Mouse (Mus musculus) adrenal gland, postnatal 4 days (tissue): Measurements from ENCODE around the gene Zfp580. TPM values are rescaled to one million over a fixed set of nuclear protein-coding genes. Genes with fewer than 3 reads are reported as not detected.
A peak's percentile ranks its signal among the peaks of the same experiment; 100 is the strongest.
"Not testable (repeated sequence)": the region's sequence is repeated elsewhere in the genome, so short reads cannot be mapped to it uniquely, and the experiment has no call there.

ENCODE experiments used
- DNase-seq, 2 experiments: peaks; one replicate each; pipeline ENCODE4 v3.0.0; 2021 to 2022; ENCODE audit warnings: low spot score in 2 of 2, mixed read lengths in 2 of 2
- long read RNA-seq, 2 experiments: library from polyadenylated mRNA; stranded (forward); transcript quantifications; one replicate each; pipeline ENCODE4 v2.0.0; 2021
- total RNA-seq, 2 experiments: library from RNA; stranded (reverse); gene quantifications; 2 replicates each; pipeline ENCODE4 v1.2.3; 2021

The Zfp580 gene
- 10 to 100 TPM; 19.9 to 23.6 TPM for total RNA-seq
- long read RNA-seq, experiment 1, transcript Zfp580-201 (2 exons, 1,096 nt) = major isoform, 15 of 16 reads
- long read RNA-seq, experiment 1, partial matches to known transcripts = 0 of 16 reads
- long read RNA-seq, experiment 1, other reads (novel, unspliced or antisense) = 1 of 16 reads
- long read RNA-seq, experiment 2, transcript Zfp580-201 (2 exons, 1,096 nt) = major isoform, 18 of 21 reads
- long read RNA-seq, experiment 2, partial matches to known transcripts = 0 of 21 reads
- long read RNA-seq, experiment 2, other reads (novel, unspliced or antisense) = 3 of 21 reads

DNA sequence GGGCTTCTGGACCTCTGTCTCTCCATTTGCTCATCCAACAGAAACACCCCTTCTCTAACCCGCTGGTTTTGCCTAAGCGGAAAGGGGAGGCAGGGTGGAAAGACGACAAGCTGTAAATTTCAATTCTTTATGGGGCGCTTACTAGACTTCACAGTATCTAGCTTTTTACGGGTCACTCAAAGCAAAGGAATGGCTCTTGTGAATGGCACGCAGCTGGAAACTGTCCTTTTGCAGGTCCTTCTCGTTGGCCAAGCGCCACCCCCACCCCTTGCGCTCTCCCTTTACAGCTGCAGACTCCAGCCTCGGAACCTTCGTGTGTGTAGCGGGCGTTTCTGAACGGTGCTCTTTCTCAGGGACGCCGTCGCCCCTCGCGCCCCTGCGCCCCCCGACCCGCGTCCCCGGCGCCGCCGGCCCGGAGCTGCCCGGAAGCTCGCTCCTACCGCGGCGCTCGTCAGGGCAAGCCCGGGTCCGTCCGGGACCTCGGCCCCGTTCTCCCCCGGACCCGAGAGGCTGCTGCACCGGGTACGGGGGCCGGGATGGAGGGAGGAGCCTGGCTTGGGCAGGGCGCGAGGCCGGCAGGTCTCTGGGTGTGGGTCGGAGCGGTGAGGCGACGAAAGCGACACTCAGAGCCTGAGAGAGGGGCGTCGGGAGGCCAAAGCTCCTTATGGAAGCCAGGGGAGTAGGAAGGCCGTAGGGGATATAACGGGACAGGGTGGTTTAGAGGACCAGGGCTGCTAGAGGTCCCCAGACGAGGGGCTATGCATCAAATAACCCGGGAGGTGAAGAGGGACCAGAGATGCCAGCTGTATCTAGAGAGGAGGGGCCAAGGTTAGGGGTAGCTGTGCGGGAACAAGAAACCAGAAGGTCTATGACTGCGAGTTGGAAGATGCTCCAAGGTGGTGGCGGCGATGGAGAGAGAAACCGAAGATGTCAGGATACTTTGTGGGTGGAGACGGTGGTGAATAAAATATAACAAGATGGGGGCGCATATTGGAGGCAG lies at the start of gene Zfp580:
Gene Zfp580 (plus strand): TSS at position 346 of the 1,000 bp plus-strand sequence.
- DNase-seq = peak; percentile 57 to 74

- not testable (repeated sequence) for DNase-seq
Measured at GRCm38 (mm10) chr7:5002876-5003275, 48.5 kb upstream of the Zfp580 start.

DNA sequence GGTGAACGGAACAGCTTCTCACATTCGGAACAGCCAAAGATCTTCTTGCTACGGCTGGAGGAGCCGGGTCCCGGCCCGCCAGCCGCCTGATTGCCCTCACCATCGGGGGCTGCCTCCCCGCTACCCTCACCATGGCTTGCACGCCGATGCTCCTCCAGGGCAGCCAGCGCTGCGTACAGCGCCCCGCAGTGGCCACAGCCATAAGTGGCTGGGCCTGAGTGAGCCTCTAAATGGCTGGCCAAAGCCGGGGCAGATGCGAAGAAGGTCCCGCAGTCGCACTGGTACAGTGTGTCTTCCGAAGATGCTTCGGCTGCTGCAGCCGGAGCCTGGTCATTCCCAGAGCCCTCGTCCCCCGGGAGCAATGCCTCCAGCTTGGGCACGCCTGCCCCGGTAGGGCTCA lies 43.1 kb upstream of the Zfp580 start:
- no peak for DNase-seq

DNA sequence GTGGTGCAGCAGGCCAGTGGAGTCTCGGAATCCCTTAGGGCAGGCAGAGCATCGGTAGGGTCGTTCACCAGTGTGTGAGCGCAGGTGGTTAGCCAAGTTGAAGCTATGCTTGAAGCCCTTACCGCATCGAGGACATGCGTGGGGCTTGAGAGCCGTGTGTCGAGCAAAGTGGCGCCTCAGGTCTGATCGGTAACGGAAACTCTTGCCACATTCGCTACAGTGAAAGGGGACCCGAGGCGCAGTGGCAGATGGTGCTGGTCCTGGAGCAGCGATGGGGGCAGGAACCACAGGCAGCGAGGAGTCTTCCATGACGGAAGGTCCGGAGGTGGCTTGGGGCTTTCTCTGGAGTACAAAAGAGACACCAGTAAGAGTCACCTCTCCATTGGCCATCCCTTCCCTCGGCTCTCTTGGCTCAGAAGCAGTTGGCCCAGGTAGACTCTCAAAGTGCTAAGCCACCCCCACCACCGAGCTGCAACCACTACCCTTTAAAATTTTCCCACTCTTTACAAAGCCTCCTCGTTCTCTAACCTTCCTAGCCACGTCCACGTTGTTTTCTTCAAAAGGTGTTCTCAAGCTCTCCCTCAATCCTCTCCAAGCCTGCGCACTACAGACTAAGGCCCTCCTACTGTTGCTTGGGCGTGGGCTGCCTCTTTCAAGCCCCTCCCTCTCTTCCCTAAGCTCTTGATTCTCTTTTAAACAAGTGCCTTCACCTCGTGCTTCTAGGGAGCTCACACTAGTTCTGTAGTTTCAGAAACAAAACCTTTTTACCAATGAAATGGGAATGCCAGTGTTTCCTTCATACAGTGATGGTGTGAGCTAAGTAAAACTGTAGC lies 38.4 kb upstream of the Zfp580 start:
- DNase-seq = no peak

- peak; percentile 91 to 92 for DNase-seq
Measured at GRCm38 (mm10) chr7:5014251-5015117, 36.9 kb upstream of the Zfp580 start, which contains the start of the genes Zfp524 and Fiz1. Gene Zfp524 (plus strand): TSS chr7:5014415. Gene Fiz1 (minus strand): TSS chr7:5014697.

GRCm38 (mm10) chr7:5015118-5016001 lies 36.0 kb upstream of the Zfp580 start, which contains the start of gene Gm44973:
Gene Gm44973 (plus strand): TSS chr7:5015496.
- peak; percentile 84 to 91 for DNase-seq

DNA sequence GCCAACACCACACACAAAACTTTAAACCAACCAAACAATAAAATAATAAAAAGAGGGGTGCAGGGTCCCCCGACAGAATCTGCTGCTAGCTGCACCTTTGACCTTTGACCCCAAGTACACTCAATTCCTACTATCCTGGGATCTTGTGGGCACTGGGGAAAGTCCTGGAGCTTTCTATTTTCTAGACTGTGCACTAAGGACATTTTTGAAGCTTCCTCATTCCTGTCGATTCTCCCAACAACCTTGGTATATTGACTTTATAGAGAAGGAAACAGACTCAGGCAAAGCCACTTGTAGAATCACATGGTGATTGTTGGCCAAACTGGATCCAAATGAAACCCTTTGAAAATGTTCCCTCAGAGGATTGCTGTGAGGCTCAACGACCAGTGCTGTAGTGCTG lies 35.3 kb upstream of the Zfp580 start:
- DNase-seq = no peak

DNA sequence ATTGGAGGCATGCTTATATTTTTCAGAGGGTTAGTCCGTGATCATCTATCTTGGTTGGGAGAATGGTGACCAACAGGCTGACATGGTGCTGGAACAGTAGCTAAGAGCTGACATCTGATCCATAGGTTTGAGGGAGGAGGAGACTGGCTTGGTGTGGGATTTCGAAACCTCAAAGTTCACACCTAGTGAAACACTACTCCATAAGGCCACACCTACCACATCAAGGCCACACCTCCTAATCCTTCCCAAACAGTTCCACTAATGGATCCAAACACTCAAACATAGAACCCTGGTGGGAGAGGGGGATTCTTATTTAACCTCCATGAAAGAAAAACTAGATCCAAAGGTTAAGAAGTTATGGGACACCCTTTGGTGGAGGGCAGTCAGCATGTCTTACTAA lies 34.4 kb upstream of the Zfp580 start:
- DNase-seq = no peak

- DNase-seq = no peak
Measured at GRCm38 (mm10) chr7:5017352-5017751, 34.0 kb upstream of the Zfp580 start.

DNA sequence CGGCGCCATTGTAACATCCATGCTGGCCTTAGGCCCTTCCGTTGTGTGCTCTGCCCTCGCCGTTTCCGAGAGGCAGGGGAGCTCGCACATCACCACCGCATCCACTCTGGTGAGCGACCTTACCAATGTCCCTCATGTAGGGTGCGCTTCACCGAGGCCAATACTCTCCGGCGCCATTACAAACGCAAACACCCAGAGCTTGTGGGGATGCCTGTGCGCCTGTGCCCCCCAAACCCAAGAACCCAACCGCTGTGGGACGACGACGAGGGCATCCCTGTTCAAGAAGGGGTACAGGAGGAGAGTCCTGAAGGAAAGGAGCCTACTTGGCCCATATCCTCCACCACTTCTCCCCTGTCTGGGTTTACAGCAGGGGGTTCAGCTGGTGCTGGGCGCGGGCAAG lies 33.4 kb upstream of the Zfp580 start:
- no peak for DNase-seq

GRCm38 (mm10) chr7:5019576-5019975 lies 31.8 kb upstream of the Zfp580 start:
- not testable (repeated sequence) for DNase-seq

DNA sequence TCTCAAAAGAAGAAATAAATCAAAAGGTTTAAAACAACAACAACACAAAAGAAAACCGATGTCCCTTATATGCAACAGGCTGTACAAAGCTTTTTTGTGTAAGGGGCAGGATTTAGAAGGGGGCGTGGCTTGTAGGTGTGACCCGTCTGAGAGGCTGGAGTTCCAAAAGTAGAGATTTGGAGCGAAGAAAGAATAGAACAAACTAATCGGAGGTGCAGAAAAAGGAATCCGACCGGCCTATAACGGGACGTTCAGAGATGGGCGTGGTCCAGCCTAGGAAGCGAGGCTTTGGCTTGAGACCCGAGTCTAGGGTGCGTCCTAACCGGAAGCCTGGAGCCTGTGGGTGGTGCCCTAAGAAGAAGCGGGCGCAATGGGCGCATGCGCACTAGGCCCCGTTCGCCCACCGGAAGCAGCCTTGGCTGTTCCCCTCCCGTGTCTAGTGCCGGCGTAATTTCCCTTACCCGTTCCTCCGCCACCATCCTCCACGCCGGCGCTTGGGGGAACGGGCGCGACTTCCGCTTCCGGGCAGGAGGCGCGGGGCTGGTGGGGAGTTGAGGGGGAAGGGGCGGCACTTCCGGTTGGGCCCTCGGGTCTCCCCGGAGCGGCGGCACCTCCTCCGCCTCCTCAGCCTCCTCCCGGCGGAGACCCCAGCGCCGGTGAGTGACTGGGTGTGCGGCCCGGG lies 31.2 kb upstream of the Zfp580 start, which contains the start of the genes Zfp865 and Ccdc106:
Gene Zfp865 (plus strand): TSS at position 377 of the 682 bp plus-strand sequence.
Gene Ccdc106 (plus strand): TSS at position 554 of the 682 bp plus-strand sequence.
- peak; percentile 97 to 98 for DNase-seq

GRCm38 (mm10) chr7:5020685-5021084 lies 30.7 kb upstream of the Zfp580 start:
- no peak for DNase-seq

DNA sequence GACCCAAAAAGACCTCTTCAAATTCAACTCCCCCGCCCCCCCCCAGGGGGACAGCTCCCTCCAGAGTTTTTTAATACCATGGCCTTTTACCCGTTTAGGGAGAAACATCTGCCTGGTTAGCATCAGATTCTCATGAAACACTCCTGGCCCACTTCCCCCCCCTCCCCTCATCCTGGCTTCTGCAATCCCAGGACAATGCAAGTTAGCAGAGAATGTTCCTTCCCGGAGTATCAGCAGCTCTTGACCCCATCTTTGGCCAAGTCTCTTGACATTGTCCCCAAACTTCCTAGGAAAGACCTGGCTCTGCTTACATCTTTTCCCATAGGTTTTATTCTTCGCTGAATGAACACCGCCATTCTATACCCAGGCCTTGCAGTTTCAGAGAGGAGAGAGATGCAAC lies 30.1 kb upstream of the Zfp580 start:
- no peak for DNase-seq

DNA sequence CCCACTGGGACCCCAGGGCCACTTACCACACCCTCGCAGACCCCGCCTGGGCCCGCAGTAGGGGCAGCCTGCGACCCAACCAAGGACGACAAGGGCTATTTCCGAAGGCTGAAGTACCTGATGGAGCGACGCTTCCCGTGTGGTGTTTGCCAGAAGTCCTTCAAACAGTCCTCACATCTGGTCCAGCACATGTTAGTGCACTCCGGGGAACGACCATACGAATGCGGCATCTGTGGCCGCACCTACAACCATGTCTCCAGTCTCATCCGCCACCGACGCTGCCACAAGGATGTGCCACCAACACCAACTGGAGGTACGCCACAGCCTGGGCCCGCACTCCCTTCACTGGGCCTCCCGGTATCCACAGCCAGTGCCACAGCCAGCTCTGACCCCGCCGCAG lies 21.8 kb upstream of the Zfp580 start:
- DNase-seq = no peak

DNA sequence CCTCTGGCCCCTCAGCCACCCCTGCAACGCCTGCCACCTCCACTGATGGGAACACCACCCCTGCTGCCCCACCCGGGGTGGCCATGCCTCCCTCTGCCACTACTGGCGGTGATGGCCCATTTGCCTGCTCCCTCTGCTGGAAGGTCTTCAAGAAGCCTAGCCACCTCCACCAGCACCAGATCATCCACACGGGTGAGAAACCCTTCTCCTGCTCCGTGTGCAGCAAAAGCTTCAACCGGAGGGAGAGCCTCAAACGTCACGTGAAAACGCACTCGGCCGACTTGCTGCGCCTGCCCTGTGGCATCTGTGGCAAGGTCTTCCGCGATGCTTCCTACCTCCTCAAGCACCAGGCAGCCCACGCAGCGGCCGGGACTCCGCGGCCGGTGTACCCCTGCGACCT lies 21.4 kb upstream of the Zfp580 start:
- no peak for DNase-seq

DNA sequence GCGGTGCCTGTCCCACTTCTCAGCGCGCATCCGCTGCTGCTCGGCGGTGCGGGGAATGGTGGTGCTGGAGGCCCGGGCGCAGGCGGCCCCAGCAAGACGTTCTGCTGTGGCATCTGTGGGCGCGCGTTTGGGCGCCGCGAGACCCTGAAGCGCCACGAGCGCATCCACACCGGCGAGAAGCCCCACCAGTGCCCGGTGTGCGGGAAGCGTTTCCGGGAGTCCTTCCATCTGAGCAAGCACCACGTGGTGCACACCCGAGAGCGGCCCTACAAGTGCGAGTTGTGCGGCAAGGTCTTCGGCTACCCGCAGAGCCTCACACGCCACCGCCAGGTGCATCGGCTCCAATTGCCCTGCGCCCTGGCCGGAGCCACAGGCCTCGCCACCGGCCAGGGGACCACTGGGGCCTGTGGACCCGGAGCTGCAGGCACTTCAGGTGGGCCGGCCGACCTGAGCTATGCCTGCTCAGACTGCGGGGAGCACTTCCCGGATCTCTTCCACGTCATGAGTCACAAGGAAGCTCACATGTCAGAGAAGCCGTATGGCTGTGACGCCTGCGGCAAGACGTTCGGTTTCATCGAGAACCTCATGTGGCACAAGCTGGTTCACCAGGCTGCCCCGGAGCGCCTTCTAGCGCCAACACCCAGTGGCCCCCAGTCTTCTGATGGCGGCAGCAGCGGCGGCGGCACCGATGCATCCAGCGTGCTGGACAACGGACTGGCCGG lies 20.6 kb upstream of the Zfp580 start:
- DNase-seq = no peak

GRCm38 (mm10) chr7:5031496-5031895 lies 19.8 kb upstream of the Zfp580 start:
- DNase-seq = no peak
